Mouse (Mus musculus) testis, adult 2 months (tissue): ENCODE results near the gene Vwa7.
"Not testable (repeated sequence)": the region's sequence is repeated elsewhere in the genome, so short reads cannot be mapped to it uniquely, and the experiment has no call there.

Source experiments
- CTCF ChIP-seq: fragments of 200-500 bp; IDR thresholded peaks from 2 replicates; pipeline ENCODE4 v1.5.1; 2012; ENCODE audit warnings: low read depth, mild to moderate bottlenecking, inconsistent platforms, low read length, moderate library complexity; ENCODE audit not compliant: control insufficient read depth, insufficient read depth, insufficient replicate concordance
- POLR2A ChIP-seq: fragments of 200-500 bp; IDR thresholded peaks from 2 replicates; pipeline ENCODE4 v1.6.1; 2012; ENCODE audit warnings: low read depth, mild to moderate bottlenecking, inconsistent platforms, low read length, moderate library complexity; ENCODE audit not compliant: control insufficient read depth

DNA sequence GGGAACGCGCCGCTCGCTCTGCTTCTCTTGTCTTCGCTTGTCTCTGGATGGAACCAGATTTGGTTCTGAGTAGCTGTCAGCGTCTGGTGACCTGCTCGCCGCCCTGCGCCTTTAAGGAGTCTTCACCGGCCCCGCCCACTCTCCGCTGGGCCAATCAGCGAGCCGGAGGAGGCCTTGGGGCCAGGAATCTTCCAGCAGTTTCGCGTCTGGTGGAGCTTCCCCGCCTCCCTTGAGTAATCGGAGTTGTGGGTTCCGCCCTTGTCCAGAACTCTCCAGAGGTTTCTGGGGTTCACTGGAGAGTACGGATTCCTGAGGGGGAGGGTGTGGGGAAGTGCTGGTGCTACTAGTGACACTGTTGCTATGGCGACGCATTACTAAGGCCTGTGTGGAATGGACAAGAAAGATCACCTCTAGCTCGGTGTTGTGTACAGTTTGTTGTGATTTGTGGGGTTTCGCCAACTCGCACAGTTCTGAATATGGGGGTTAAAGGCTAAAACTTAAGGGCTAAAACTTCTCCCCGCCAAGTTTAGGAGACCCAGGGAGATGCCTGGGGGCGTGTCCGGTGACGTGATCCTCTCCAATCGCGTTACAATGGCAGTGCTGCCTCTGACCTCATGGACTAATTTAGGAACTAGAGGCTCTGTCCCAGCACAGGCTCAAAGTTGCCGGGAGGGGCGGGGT is 44.2 kb upstream of the Vwa7 start, which contains the start of the genes Hspa1a and Hspa1l:
- TF ChIP-seq CTCF, result not testable (repeated sequence)
- peak; percentile 42; the same call in 1 of the 2 replicates for TF ChIP-seq POLR2A
